Mouse (Mus musculus) limb, embryonic 14.5 days (tissue): ENCODE measurements at regions not wholly inside any gene's neighbourhood (a gene's known extent, or its start where the extent isn't known, plus 50 kb on each side); places are given as distances from the start of the nearest gene placed in this dataset.

Experiments
- ATAC-seq: fragments of 200-750 bp; cut with Nextera tagmentation; 2 replicates; pipeline ENCODE4 v1.8.0; 2017; ENCODE audit warnings: low read depth, moderate number of reproducible peaks, moderate TSS enrichment; ENCODE audit not compliant: low FRiP score
- DNase-seq: peaks from one replicate; pipeline ENCODE4 v3.0.0-alpha.2; 2015; ENCODE audit warnings: low spot score
- H3K27ac ChIP-seq: fragments of 300-500 bp; sonication (generic); replicated peaks from 2 replicates; pipeline ENCODE4 v1.5.1; 2014; ENCODE audit warnings: low read depth, mild to moderate bottlenecking, low read length, moderate library complexity, mixed read lengths
- H3K27me3 ChIP-seq: fragments of 300-500 bp; sonication (generic); 2 replicates; pipeline ENCODE4 v1.6.1; 2014; ENCODE audit warnings: low read length, mixed read lengths; ENCODE audit not compliant: control insufficient read depth, insufficient read depth
- H3K36me3 ChIP-seq: fragments of 300-500 bp; sonication (generic); 2 replicates; pipeline ENCODE4 v1.6.1; 2014; ENCODE audit warnings: mild to moderate bottlenecking, low read length, moderate library complexity, mixed read lengths; ENCODE audit not compliant: control insufficient read depth, insufficient read depth
- H3K4me1 ChIP-seq: fragments of 300-500 bp; sonication (generic); 2 replicates; pipeline ENCODE4 v1.6.1; 2014; ENCODE audit warnings: antibody characterized with exemption, low read length, mixed read lengths; ENCODE audit not compliant: control insufficient read depth, insufficient read depth
- H3K4me2 ChIP-seq: fragments of 300-500 bp; sonication (generic); replicated peaks from 2 replicates; pipeline ENCODE4 v1.6.1; 2014; ENCODE audit warnings: low read depth, mild to moderate bottlenecking, low read length, moderate library complexity; ENCODE audit not compliant: severe bottlenecking
- H3K4me3 ChIP-seq: fragments of 300-500 bp; sonication (generic); replicated peaks from 2 replicates; pipeline ENCODE4 v1.5.1; 2014; ENCODE audit warnings: low read length
- H3K9ac ChIP-seq: fragments of 300-500 bp; sonication (generic); 2 replicates; pipeline ENCODE4 v1.6.1; 2014; ENCODE audit warnings: mild to moderate bottlenecking, low read depth, low read length, moderate library complexity; ENCODE audit not compliant: severe bottlenecking
- H3K9me3 ChIP-seq: fragments of 300-500 bp; sonication (generic); 2 replicates; pipeline ENCODE4 v1.6.1; 2016; ENCODE audit warnings: low read length; ENCODE audit not compliant: control insufficient read depth
- POLR2A ChIP-seq: fragments of 200-500 bp; IDR thresholded peaks from 2 replicates; pipeline ENCODE4 v1.8.0; 2012; ENCODE audit warnings: inconsistent platforms, mild to moderate bottlenecking, moderate library complexity, borderline replicate concordance; ENCODE audit not compliant: insufficient read depth, insufficient read length; ENCODE audit errors: extremely low read depth
- WGBS: fragments of 180-500 bp; shearing (Covaris S2); extraction: QIAGEN DNeasy Blood & Tissue Kit; methylation state at CpG from one replicate; pipeline ENCODE4 v1.1.7; 2014; 5-methylcytosine and 5-hydroxymethylcytosine counted together

DNA sequence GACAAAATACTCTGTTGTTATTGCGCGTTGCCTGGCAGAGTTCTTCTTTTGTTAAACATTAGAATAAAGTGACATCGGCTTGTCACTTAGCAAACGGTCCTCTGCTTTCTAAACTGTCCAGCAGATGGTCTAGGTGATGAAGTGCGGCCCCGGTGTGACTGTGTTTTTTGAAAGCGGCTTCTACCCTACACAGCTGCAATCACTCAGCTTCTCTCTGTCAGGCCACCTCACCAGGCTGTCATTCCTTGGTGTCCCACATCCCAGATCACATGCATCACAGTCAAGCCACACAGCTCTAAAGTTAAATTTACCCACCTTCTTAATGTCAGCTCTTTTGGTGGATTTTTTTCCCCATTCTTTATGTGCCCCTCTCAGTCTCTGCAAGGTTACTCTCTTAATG, 282.0 kb upstream of the Kif2a start:
- ATAC-seq (no peak), DNase-seq (no peak)
- no peaks in the 10 kb centered on the region for H3K27me3 ChIP-seq
- H3K4me1 ChIP-seq = no peaks in the 10 kb centered on the region
- no peak overlapping the region for H3K4me3 ChIP-seq
- TF ChIP-seq POLR2A = no peak
- no peak overlapping the region for H3K27ac ChIP-seq
- no peak overlapping the region for H3K4me2 ChIP-seq
- WGBS = 68% methylated on average over 7 of the region's 7 CpGs
- no peaks in the 10 kb centered on the region for H3K36me3 ChIP-seq
- no peak overlapping the region for H3K9ac ChIP-seq
- H3K9me3 ChIP-seq = no peaks in the 10 kb centered on the region

- H3K27me3 ChIP-seq = no peaks in the 10 kb centered on the region
- no peak overlapping the region for H3K9ac ChIP-seq
- H3K9me3 ChIP-seq = no peaks in the 10 kb centered on the region
- 55% methylated on average over 5 of the region's 5 CpGs for WGBS
- H3K36me3 ChIP-seq = no peaks in the 10 kb centered on the region
- no peak for TF ChIP-seq POLR2A
- H3K4me1 ChIP-seq = no peaks in the 10 kb centered on the region
- ATAC-seq (no peak), DNase-seq (no peak)
- no peak overlapping the region for H3K4me2 ChIP-seq
- no peak overlapping the region for H3K4me3 ChIP-seq
- H3K27ac ChIP-seq = no peak overlapping the region
Measured at GRCm38 (mm10) chr13:107303322-107303721, 281.4 kb upstream of the Kif2a start.

DNA sequence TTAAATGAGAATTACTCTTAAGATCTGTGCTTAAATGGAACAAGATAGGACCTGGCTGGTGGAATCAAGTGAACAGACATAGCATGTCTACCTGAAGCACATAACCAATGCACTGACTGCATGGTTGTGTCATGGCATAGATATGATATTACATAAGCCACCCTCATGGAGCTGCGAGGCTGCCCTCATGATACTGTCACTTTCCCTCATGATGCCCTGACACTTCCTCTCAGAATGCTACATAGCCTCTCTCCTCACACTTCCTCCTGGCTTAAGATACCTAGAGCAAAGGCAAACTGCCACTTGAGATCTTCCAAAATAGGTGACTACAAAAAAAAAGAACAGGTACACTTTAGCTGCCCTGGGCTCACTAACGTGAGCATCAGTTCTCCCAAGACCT, 278.9 kb upstream of the Kif2a start:
- H3K4me1 ChIP-seq = no peaks in the 10 kb centered on the region
- H3K9me3 ChIP-seq = no peaks in the 10 kb centered on the region
- H3K27me3 ChIP-seq = no peaks in the 10 kb centered on the region
- no peak overlapping the region for H3K9ac ChIP-seq
- H3K27ac ChIP-seq = no peak overlapping the region
- no peak overlapping the region for H3K4me2 ChIP-seq
- no peaks in the 10 kb centered on the region for H3K36me3 ChIP-seq
- 72% methylated on average over 2 of the region's 2 CpGs for WGBS
- H3K4me3 ChIP-seq = no peak overlapping the region
- ATAC-seq = no peak
- no peak for DNase-seq
- TF ChIP-seq POLR2A = no peak

DNA sequence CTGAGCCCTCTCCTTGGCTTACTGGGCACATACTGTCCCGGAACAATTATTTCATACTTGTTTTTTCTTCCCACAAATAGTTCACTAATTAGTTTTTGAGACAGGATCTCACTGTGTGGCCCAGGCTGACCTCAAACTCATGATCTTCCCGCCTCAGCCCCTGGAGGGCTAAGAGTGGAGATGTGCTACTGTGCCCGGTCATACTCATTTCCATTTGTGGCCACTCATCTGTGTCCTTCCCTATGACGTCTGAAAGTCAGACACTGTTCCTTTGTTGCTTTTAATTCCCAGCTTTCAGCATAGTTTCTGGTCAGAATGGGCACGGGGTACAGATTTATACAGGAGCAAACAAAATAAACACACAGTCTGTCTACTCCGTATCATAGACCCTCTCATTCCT, 242.7 kb upstream of the Kif2a start:
- Histone ChIP-seq H3K4me1 (no peaks in the 10 kb centered on the region), H3K4me3 (no peak overlapping the region), H3K9me3 (no peaks in the 10 kb centered on the region), H3K4me2 (no peak overlapping the region), H3K36me3 (no peaks in the 10 kb centered on the region), H3K27ac (no peak overlapping the region), H3K27me3 (no peaks in the 10 kb centered on the region), H3K9ac (no peak overlapping the region)
- no peak for DNase-seq
- TF ChIP-seq POLR2A = no peak
- WGBS = 88% methylated on average over 6 of the region's 6 CpGs
- ATAC-seq = no peak

DNA sequence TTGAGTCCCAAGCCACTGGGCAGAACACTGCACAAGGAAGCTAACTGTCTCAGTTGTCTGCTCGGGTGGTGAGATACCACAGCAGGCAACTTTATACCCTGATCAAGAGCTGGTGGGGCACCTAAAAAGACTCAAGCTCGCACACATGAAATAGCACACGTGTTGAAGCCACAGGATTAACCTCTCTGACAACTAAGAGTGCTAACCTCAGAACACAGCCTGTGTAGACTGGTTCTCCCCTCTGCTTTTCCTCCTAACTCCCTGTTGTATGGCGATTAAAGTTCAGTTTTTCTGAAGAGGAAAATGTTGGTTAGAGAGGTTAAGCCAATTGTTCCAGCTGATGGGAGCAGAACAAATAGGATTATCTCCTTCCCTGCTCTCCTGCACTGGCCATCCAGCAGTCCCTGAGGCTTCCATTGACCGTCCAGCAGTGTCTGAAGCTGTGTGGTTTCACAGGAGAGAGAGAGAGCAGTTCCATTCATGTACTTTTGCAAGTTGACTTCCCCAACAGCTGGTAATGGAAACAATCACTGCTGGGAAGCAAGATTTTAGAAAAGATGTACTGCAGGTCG, 239.6 kb upstream of the Kif2a start:
- no peak for ATAC-seq
- no peak overlapping the region for H3K9ac ChIP-seq
- H3K27me3 ChIP-seq = no peaks in the 10 kb centered on the region
- H3K4me2 ChIP-seq = no peak overlapping the region
- no peak overlapping the region for H3K4me3 ChIP-seq
- no peaks in the 10 kb centered on the region for H3K4me1 ChIP-seq
- 64% methylated on average over 6 of the region's 6 CpGs for WGBS
- no peak overlapping the region for H3K27ac ChIP-seq
- TF ChIP-seq POLR2A = no peak
- H3K9me3 ChIP-seq = no peaks in the 10 kb centered on the region
- DNase-seq = no peak
- no peaks in the 10 kb centered on the region for H3K36me3 ChIP-seq

- Histone ChIP-seq H3K4me3 (no peak overlapping the region), H3K4me2 (no peak overlapping the region), H3K36me3 (no peaks in the 10 kb centered on the region), H3K4me1 (no peaks in the 10 kb centered on the region), H3K27ac (no peak overlapping the region), H3K9ac (no peak overlapping the region), H3K27me3 (no peaks in the 10 kb centered on the region), H3K9me3 (no peaks in the 10 kb centered on the region)
- ATAC-seq (no peak), DNase-seq (no peak)
- no peak for TF ChIP-seq POLR2A
- WGBS = 86% methylated on average over 4 of the region's 4 CpGs
Measured at GRCm38 (mm10) chr13:107260274-107260673, 238.3 kb upstream of the Kif2a start.
